Mouse (Mus musculus): ENCODE results near the gene Zfr2.

- TF ChIP-seq CTCF (IDR thresholded peaks at IDR 0.05; ENCODE audit: borderline replicate concordance, insufficient read depth, low read depth, low read length) (no peak), POLR2A (IDR thresholded peaks at IDR 0.05; ENCODE audit: borderline replicate concordance, insufficient read depth, low read length) (no peak)
Measured at GRCm38 (mm10) chr10:81257158-81258039, 24.4 kb downstream of the Zfr2 start.
